In the genomic region with DNA sequence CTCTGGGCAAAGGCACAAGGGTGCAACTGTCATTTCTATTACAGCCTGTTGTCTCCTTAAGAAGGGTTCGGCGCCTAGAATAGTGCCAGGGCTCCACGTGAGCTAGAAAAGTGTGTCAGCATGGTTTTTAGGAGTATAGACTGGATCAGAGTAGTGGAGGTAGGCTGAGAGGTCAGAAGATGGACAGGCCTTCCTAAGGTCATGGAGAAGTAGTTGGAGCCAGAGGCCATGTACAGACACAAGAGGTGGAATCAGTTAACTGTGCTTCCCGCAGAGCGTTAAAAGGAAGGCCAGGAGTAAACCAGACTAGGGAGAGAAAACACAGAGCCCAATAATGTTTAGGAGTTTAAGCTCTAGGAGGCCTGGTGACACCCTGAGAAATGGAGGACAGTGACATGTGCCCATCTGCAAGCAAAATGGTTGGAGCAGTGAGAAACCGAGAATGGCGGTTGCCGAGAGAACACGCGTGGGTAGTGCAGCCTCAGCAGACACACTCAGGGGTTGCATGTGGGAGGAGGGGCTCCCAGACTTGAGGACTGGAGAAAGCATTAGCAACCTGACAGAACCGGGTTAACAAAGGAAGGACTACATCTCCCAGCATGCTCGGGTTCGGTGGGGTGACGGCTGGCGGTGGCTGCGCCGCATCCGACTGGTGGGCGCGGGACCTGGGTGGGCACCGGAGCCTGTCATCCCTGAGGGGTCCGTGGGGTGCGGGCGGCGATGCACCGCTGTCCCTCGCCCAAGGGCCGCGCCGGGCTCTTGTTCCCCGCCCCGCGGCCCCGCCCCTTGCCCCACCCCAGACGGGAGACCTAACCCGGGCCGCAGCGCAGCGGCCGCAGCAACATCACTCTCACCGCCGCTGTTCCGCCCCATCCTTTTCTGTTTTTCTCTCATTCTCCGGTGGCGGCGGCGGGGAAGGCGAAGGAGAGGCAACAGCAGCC, we compare ENCODE assay signal across 8 mouse cellular contexts. TPM values are rescaled to one million over a fixed set of nuclear protein-coding genes. Genes with fewer than 3 reads are reported as not detected.
A peak's percentile ranks its signal among the peaks of the same experiment; 100 is the strongest.
DNase-seq lines count a peak whose midpoint lies in the region; ATAC-seq and TF ChIP-seq lines count a peak whose summit lies in the region.

A gene (plus strand): TSS at position 625 of the 941 bp plus-strand sequence.

- H3K9me3 ChIP-seq in MEL (replicated peaks; ENCODE audit: insufficient read depth, low read length) = no peaks in the 10 kb centered on the region
- no peaks in the 10 kb centered on the region for H3K9me3 ChIP-seq in hindbrain, embryonic 11.5 days (ENCODE audit: control insufficient read depth, low read length)
- peaks cover 2% of the 10 kb centered on the region; the same call in 1 of the 2 replicates for H3K9me3 ChIP-seq in lung, embryonic 16.5 days (ENCODE audit: control insufficient read depth, low read length)

- no peak for TF ChIP-seq RAD21 in MEL (IDR thresholded peaks at IDR 0.05; ENCODE audit: low read depth, low read length)

- ATAC-seq in hindbrain, embryonic 11.5 days (ENCODE audit: low FRiP score) = peak; percentile 95
- ATAC-seq in lung, embryonic 16.5 days (ENCODE audit: low read depth) = peak; percentile 88

- H3K4me3 ChIP-seq in MEL (ENCODE audit: control insufficient read depth in 1 of 2, insufficient read depth in 1 of 2, low read depth in 2 of 2, low read length in 2 of 2) = peak within 1 kb of the TSS; percentile 85 to 95
- peak within 1 kb of the TSS; percentile 55 for H3K4me3 ChIP-seq in hindbrain, embryonic 11.5 days (ENCODE audit: low read depth, low read length)
- peak within 1 kb of the TSS; percentile 83 for H3K4me3 ChIP-seq in lung, embryonic 16.5 days (ENCODE audit: low read length)

- DNase-seq in MEL (ENCODE audit: low read depth, low spot score) = peak; percentile 78
- peak; percentile 84 for DNase-seq in cerebellum, adult 9-10 months
- peak; percentile 81 to 90 for DNase-seq in frontal cortex, adult 2 months (ENCODE audit: extremely low spot score in 1 of 2, low spot score in 1 of 2)
- peak; percentile 90 for DNase-seq in hindbrain, embryonic 11.5 days (ENCODE audit: low spot score)
- DNase-seq in layer of hippocampus, adult 9-11 months = peak; percentile 91
- DNase-seq in ovary, postnatal 10 days (ENCODE audit: low spot score) = peak; percentile 49
- peak; percentile 91 for DNase-seq in thymus, postnatal 14 days

- H3K9ac ChIP-seq in MEL (ENCODE audit: control insufficient read depth, low read depth, low read length, poor library complexity, severe bottlenecking) = peak within 1 kb of the TSS; percentile 71
- peak within 1 kb of the TSS; percentile 91 for H3K9ac ChIP-seq in hindbrain, embryonic 11.5 days (ENCODE audit: low read depth, low read length)
- peak within 1 kb of the TSS; percentile 74 for H3K9ac ChIP-seq in lung, embryonic 16.5 days (ENCODE audit: low read length)

- H3K36me3 ChIP-seq in MEL (ENCODE audit: control insufficient read depth in 1 of 2, insufficient read depth in 2 of 2, low read length in 2 of 2) = no peaks in the 10 kb centered on the region
- peaks cover 10% of the 10 kb centered on the region for H3K36me3 ChIP-seq in hindbrain, embryonic 11.5 days (ENCODE audit: control insufficient read depth, insufficient read depth, low read length)
- H3K36me3 ChIP-seq in lung, embryonic 16.5 days (ENCODE audit: control insufficient read depth, insufficient read depth, low read length) = peaks cover 7% of the 10 kb centered on the region; the same call in 1 of the 2 replicates

- no peaks in the 10 kb centered on the region for H3K79me2 ChIP-seq in MEL (ENCODE audit: control insufficient read depth, insufficient read depth, low read length, poor library complexity)

- H3K27ac ChIP-seq in MEL (ENCODE audit: control insufficient read depth, low read depth, low read length) = no peak within 1 kb of the TSS
- H3K27ac ChIP-seq in hindbrain, embryonic 11.5 days (ENCODE audit: low read depth, low read length) = peak within 1 kb of the TSS; percentile 75
- peak within 1 kb of the TSS; percentile 62 for H3K27ac ChIP-seq in lung, embryonic 16.5 days (ENCODE audit: low read length)

- TF ChIP-seq POLR2A in MEL (IDR thresholded peaks at IDR 0.05; ENCODE audit: control insufficient read depth in 1 of 2, insufficient read depth in 1 of 2, low read depth in 1 of 2, low read length in 2 of 2, poor library complexity in 1 of 2) = no peak; a peak in 1 of 4 replicates

- 8% methylated on average over 40 of the region's 48 CpGs for WGBS in hindbrain, embryonic 11.5 days
- 10% methylated on average over 30 of the region's 48 CpGs for WGBS in lung, embryonic 16.5 days

- H3K4me1 ChIP-seq in MEL (ENCODE audit: control insufficient read depth in 1 of 2, insufficient read depth in 2 of 2, low read length in 2 of 2) = no peaks in the 10 kb centered on the region
- peaks cover 6% of the 10 kb centered on the region for H3K4me1 ChIP-seq in hindbrain, embryonic 11.5 days (replicated peaks; ENCODE audit: control insufficient read depth, insufficient read depth, low read length)
- H3K4me1 ChIP-seq in lung, embryonic 16.5 days (replicated peaks; ENCODE audit: control insufficient read depth, insufficient read depth, low read length) = peaks cover 18% of the 10 kb centered on the region

- no peaks in the 10 kb centered on the region for H3K27me3 ChIP-seq in MEL (ENCODE audit: control insufficient read depth in 1 of 2, insufficient read depth in 2 of 2, low read length in 2 of 2)
- no peaks in the 10 kb centered on the region for H3K27me3 ChIP-seq in hindbrain, embryonic 11.5 days (ENCODE audit: control insufficient read depth, insufficient read depth, low read length)
- no peaks in the 10 kb centered on the region for H3K27me3 ChIP-seq in lung, embryonic 16.5 days (ENCODE audit: control insufficient read depth, insufficient read depth, low read depth, low read length)

- peak within 1 kb of the TSS; percentile 92 for H3K4me2 ChIP-seq in hindbrain, embryonic 11.5 days (replicated peaks; ENCODE audit: low read depth, low read length)
- peak within 1 kb of the TSS; percentile 67 for H3K4me2 ChIP-seq in lung, embryonic 16.5 days (ENCODE audit: low read depth, low read length)

- TF ChIP-seq CTCF in MEL (IDR thresholded peaks at IDR 0.05 in 2 of 3, conservative IDR thresholded peaks at IDR 0.05 in 1 of 3; ENCODE audit: control insufficient read depth in 1 of 3, insufficient read depth in 1 of 3, low read depth in 2 of 3, low read length in 3 of 3, poor library complexity in 1 of 3, severe bottlenecking in 1 of 3) = no peak

- TF ChIP-seq EP300 in MEL (IDR thresholded peaks at IDR 0.05; ENCODE audit: low read depth in 1 of 2, low read length in 2 of 2) = no peak

TF ChIP-seq in MEL, 35 proteins besides CTCF, POLR2A, EP300 and RAD21:
- TF ChIP-seq ZKSCAN1 (IDR thresholded peaks at IDR 0.05; ENCODE audit: low read depth, low read length) (no peak), MYC (IDR thresholded peaks at IDR 0.05; ENCODE audit: low read depth, low read length) (no peak), MAZ (IDR thresholded peaks at IDR 0.05; ENCODE audit: low read depth, low read length) (no peak), HCFC1 (IDR thresholded peaks at IDR 0.05; ENCODE audit: low read depth, low read length) (peak; percentile 93), TCF12 (IDR thresholded peaks at IDR 0.05; ENCODE audit: low read depth, low read length) (no peak), MAX (IDR thresholded peaks at IDR 0.05; ENCODE audit: low read length) (no peak), USF2 (IDR thresholded peaks at IDR 0.05; ENCODE audit: borderline replicate concordance in 1 of 2, insufficient read depth in 1 of 2, low read depth in 1 of 2, low read length in 2 of 2) (no peak), UBTF (IDR thresholded peaks at IDR 0.05; ENCODE audit: borderline replicate concordance, insufficient read depth, low read depth, low read length) (no peak), NELFE (IDR thresholded peaks at IDR 0.05; ENCODE audit: low read depth, low read length) (0 out of 2 replicates have a peak, but pooled peaks have one; percentile 30), ELF1 (IDR thresholded peaks at IDR 0.05; ENCODE audit: low read depth, low read length) (no peak), MYB (IDR thresholded peaks at IDR 0.05; ENCODE audit: low read depth, low read length) (no peak), POLR2AphosphoS2 (IDR thresholded peaks at IDR 0.05; ENCODE audit: low read length) (no peak), BHLHE40 (IDR thresholded peaks at IDR 0.05; ENCODE audit: borderline replicate concordance, low read depth, low read length) (no peak), ZNF384 (IDR thresholded peaks at IDR 0.05; ENCODE audit: low read depth, low read length) (no peak)

RNA-seq across cellular contexts. Expression of the gene that starts here (rescaled TPM):
- total RNA-seq in MEL (2012; rRNA removed) = 2.5 and 3.4 TPM in 2 replicates
- polyA plus RNA-seq in MEL (2012; ENCODE audit: insufficient read depth in 1 of 2, insufficient read length in 2 of 2, low read depth in 1 of 2, low replicate concordance in 2 of 2, missing spikeins in 1 of 2) = 1 to 10 TPM in 1 of 2 experiments, not detected in 1; 5.6 TPM
- polyA plus RNA-seq in frontal cortex, adult 2 months (2012; rRNA removed) = 112 and 120 TPM in 2 replicates
- 23.4 and 28.3 TPM in 2 replicates for polyA plus RNA-seq in hindbrain, embryonic 11.5 days (2014; fragmentation: Nextera tagmentation; extraction: Ambion mirVana)
- 11.6 and 12.8 TPM in 2 replicates for polyA plus RNA-seq in lung, embryonic 16.5 days (2015; fragmentation: Nextera tagmentation; extraction: Ambion mirVana)
